Mouse (Mus musculus) cerebellum, adult 2 months (tissue): ENCODE results near the gene Gm12830.

Experiments used
- CTCF ChIP-seq: fragments of 200-500 bp; IDR thresholded peaks from 2 replicates; pipeline ENCODE4 v1.5.1; 2011; ENCODE audit warnings: low read depth, mild to moderate bottlenecking, control low read depth, low read length, moderate library complexity, borderline replicate concordance; ENCODE audit not compliant: insufficient read depth
- POLR2A ChIP-seq: fragments of 200-500 bp; IDR thresholded peaks from 2 replicates; pipeline ENCODE4 v1.6.1; 2011; ENCODE audit warnings: low read length, control low read depth, borderline replicate concordance; ENCODE audit not compliant: insufficient read depth

- TF ChIP-seq POLR2A (no peak), CTCF (no peak)
These were observed 42.6 kb upstream of the Gm12830 start for GRCm38 (mm10) chr4:114778716-114779474.
